Mouse (Mus musculus): ENCODE results near the gene Prom2. TPM values are rescaled to one million over a fixed set of nuclear protein-coding genes. Genes with fewer than 3 reads are reported as not detected.

Prom2 gene
- polyA plus RNA-seq, 1 experiment from 2014 or later: 0.04 TPM

GRCm38 (mm10) chr2:127503751-127504549, 37.3 kb downstream of the Prom2 start:
- no peaks in the 10 kb centered on the region for H3K36me3 ChIP-seq (replicated peaks; ENCODE audit: control insufficient read depth, insufficient read depth)
- H3K9me3 ChIP-seq (ENCODE audit: control insufficient read depth, low read length): no peaks in the 10 kb centered on the region
- DNase-seq (ENCODE audit: low spot score): no peak
- 0 out of 2 replicates have a peak, but pooled peaks cover 5% of the 10 kb centered on the region for H3K4me1 ChIP-seq (replicated peaks; ENCODE audit: control insufficient read depth, insufficient read depth, low read length)
- H3K9ac ChIP-seq: no peak overlapping the region
- 33% methylated on average over 8 of the region's 8 CpGs for WGBS
- no peak overlapping the region for H3K4me3 ChIP-seq (replicated peaks; ENCODE audit: low read length)
- H3K27ac ChIP-seq: no peak overlapping the region
- H3K4me2 ChIP-seq (replicated peaks): no peak overlapping the region
- H3K27me3 ChIP-seq (ENCODE audit: control insufficient read depth, insufficient read depth, low read length): no peaks in the 10 kb centered on the region
- peak; percentile 61 for ATAC-seq (ENCODE audit: low FRiP score)

DNA sequence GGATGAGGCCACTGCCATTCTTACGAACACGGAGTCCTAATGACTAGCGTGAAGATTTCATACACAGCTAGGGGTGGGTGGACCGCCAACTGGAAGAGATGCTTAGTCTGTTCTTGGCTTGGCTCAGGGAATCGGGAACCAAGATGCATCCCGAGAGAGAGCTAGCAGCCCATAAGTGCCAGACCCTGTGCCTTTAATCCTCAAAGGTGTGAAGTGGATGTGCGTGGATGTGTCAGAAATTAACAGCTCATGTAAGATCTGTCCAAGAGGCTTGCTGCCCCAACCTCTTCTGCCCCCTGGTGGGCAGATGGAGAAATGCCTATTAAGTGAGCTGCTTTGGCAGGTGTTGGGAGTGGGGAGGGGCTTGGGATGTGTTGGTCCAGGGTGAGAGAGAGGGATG, 40.2 kb downstream of the Prom2 start:
- no peak for ATAC-seq (ENCODE audit: low FRiP score)

DNA sequence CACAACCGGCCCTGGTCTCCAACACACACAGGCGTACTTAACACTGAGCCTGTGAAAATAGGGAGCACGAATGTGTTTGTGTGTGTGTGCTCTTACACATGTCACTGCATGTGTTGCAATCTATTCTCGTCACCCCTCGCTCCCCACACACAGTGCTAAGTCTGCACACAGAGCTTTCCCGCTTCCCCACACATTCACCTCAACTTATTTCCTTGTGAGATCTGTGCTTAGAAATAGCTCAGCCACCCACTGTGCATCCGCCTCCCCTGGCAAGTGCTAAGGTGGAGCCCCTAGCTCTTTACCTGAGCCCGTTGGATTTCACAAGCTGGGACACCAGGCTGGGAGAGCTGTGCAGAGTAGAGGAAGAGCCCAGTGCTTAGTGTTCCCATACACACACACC, 42.5 kb downstream of the Prom2 start:
- H3K27me3 ChIP-seq (ENCODE audit: control insufficient read depth, insufficient read depth, low read length): no peaks in the 10 kb centered on the region
- 79% methylated on average over 8 of the region's 8 CpGs for WGBS
- no peak for DNase-seq (ENCODE audit: low spot score)
- no peak overlapping the region for H3K27ac ChIP-seq
- H3K9ac ChIP-seq: no peak overlapping the region
- no peak for ATAC-seq (ENCODE audit: low FRiP score)
- no peak overlapping the region for H3K4me3 ChIP-seq (replicated peaks; ENCODE audit: low read length)
- no peaks in the 10 kb centered on the region for H3K36me3 ChIP-seq (replicated peaks; ENCODE audit: control insufficient read depth, insufficient read depth)
- H3K4me1 ChIP-seq (replicated peaks; ENCODE audit: control insufficient read depth, insufficient read depth, low read length): no peaks in the 10 kb centered on the region
- H3K9me3 ChIP-seq (ENCODE audit: control insufficient read depth, low read length): no peaks in the 10 kb centered on the region
- no peak overlapping the region for H3K4me2 ChIP-seq (replicated peaks)

More for the DNA sequence above, 40.2 kb downstream of the Prom2 start:
- no peak overlapping the region for H3K9ac ChIP-seq
- H3K4me1 ChIP-seq (replicated peaks; ENCODE audit: control insufficient read depth, insufficient read depth, low read length): no peaks in the 10 kb centered on the region
- H3K4me2 ChIP-seq (replicated peaks): no peak overlapping the region
- no peaks in the 10 kb centered on the region for H3K36me3 ChIP-seq (replicated peaks; ENCODE audit: control insufficient read depth, insufficient read depth)
- no peak overlapping the region for H3K4me3 ChIP-seq (replicated peaks; ENCODE audit: low read length)
- no peaks in the 10 kb centered on the region for H3K9me3 ChIP-seq (ENCODE audit: control insufficient read depth, low read length)
- H3K27ac ChIP-seq: no peak overlapping the region
- 64% methylated on average over 7 of the region's 7 CpGs for WGBS
- no peak for DNase-seq (ENCODE audit: low spot score)
- no peaks in the 10 kb centered on the region for H3K27me3 ChIP-seq (ENCODE audit: control insufficient read depth, insufficient read depth, low read length)

DNA sequence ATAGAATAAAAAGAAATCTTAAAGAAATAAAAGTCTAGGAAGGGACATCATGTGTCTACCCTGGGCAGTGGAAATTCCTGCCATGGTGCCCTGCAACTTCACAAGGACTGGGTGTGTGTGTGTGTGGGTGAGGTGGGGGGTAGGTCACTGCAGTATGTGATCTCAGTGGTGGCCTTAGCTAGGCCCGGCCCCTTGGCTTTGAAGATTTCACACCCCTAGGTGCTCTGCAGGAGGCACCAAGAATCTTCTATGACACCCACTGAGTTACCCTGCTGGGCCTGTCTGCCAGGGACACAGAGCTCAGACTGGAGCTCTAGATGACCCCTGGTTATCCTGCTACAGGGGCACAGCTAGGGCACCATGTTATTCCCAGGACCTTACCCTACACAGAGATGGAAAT, 44.9 kb downstream of the Prom2 start:
- no peak for ATAC-seq (ENCODE audit: low FRiP score)
- Histone ChIP-seq H3K27ac (no peak overlapping the region), H3K36me3 (replicated peaks; ENCODE audit: control insufficient read depth, insufficient read depth) (no peaks in the 10 kb centered on the region), H3K4me2 (replicated peaks) (no peak overlapping the region), H3K27me3 (ENCODE audit: control insufficient read depth, insufficient read depth, low read length) (no peaks in the 10 kb centered on the region), H3K4me1 (replicated peaks; ENCODE audit: control insufficient read depth, insufficient read depth, low read length) (no peaks in the 10 kb centered on the region), H3K4me3 (replicated peaks; ENCODE audit: low read length) (no peak overlapping the region), H3K9ac (no peak overlapping the region), H3K9me3 (ENCODE audit: control insufficient read depth, low read length) (no peaks in the 10 kb centered on the region)
- WGBS: 38% methylated on average over 1 of the region's 1 CpGs
- no peak for DNase-seq (ENCODE audit: low spot score)

GRCm38 (mm10) chr2:127484476-127485170, 56.6 kb downstream of the Prom2 start:
- 8% methylated on average over 19 of the region's 19 CpGs for WGBS
- ATAC-seq (ENCODE audit: low FRiP score): peak; percentile 67
- Histone ChIP-seq H3K9me3 (ENCODE audit: control insufficient read depth, low read length) (no peaks in the 10 kb centered on the region), H3K27ac (no peak overlapping the region), H3K4me1 (replicated peaks; ENCODE audit: control insufficient read depth, insufficient read depth, low read length) (peaks cover 20% of the 10 kb centered on the region; the same call in 1 of the 2 replicates), H3K4me3 (replicated peaks; ENCODE audit: low read length) (peak overlapping the region; percentile 11), H3K4me2 (replicated peaks) (peak overlapping the region; percentile 45), H3K27me3 (ENCODE audit: control insufficient read depth, insufficient read depth, low read length) (peaks cover 67% of the 10 kb centered on the region), H3K9ac (no peak overlapping the region), H3K36me3 (replicated peaks; ENCODE audit: control insufficient read depth, insufficient read depth) (no peaks in the 10 kb centered on the region)
- peak; percentile 68 for DNase-seq (ENCODE audit: low spot score)

DNA sequence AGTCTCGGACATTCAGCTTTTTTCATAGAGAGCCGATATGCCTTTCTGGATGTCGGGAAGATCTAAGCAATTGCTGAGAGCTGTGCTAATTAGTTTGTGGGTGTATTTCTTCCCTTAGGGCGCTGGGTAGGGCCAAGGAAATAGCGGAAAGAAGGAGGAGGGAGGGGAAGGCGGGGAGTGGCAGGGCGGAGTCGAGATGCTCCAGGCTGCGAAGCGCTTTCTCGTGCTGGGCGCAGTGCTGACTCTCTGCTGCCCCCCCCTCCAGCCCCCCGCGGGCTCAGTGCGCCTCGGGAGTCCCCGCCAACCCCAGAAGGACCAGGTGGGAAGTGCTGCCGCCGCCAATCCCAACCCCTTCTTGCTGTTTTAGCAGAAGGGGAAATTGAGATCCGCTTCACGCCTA, 58.3 kb downstream of the Prom2 start:
- H3K27me3 ChIP-seq (ENCODE audit: control insufficient read depth, insufficient read depth, low read length): peaks cover 71% of the 10 kb centered on the region
- no peak overlapping the region for H3K9ac ChIP-seq
- H3K36me3 ChIP-seq (replicated peaks; ENCODE audit: control insufficient read depth, insufficient read depth): no peaks in the 10 kb centered on the region
- no peak for ATAC-seq (ENCODE audit: low FRiP score)
- no peak overlapping the region for H3K27ac ChIP-seq
- 2% methylated on average over 21 of the region's 21 CpGs for WGBS
- peak overlapping the region; percentile 61 for H3K4me2 ChIP-seq (replicated peaks)
- no peaks in the 10 kb centered on the region for H3K9me3 ChIP-seq (ENCODE audit: control insufficient read depth, low read length)
- H3K4me1 ChIP-seq (replicated peaks; ENCODE audit: control insufficient read depth, insufficient read depth, low read length): peaks cover 20% of the 10 kb centered on the region; the same call in 1 of the 2 replicates
- DNase-seq (ENCODE audit: low spot score): no peak
- H3K4me3 ChIP-seq (replicated peaks; ENCODE audit: low read length): peak overlapping the region; percentile 33; the same call in 1 of the 2 replicates

GRCm38 (mm10) chr2:127482533-127482911, 58.7 kb downstream of the Prom2 start:
- Histone ChIP-seq H3K4me2 (replicated peaks) (peak overlapping the region; percentile 61), H3K4me1 (replicated peaks; ENCODE audit: control insufficient read depth, insufficient read depth, low read length) (peaks cover 20% of the 10 kb centered on the region; the same call in 1 of the 2 replicates), H3K36me3 (replicated peaks; ENCODE audit: control insufficient read depth, insufficient read depth) (no peaks in the 10 kb centered on the region), H3K9ac (no peak overlapping the region), H3K4me3 (replicated peaks; ENCODE audit: low read length) (peak overlapping the region; percentile 33), H3K27ac (no peak overlapping the region), H3K27me3 (ENCODE audit: control insufficient read depth, insufficient read depth, low read length) (peaks cover 71% of the 10 kb centered on the region), H3K9me3 (ENCODE audit: control insufficient read depth, low read length) (no peaks in the 10 kb centered on the region)
- 0% methylated on average over 21 of the region's 21 CpGs for WGBS
- no peak for DNase-seq (ENCODE audit: low spot score)
- peak; percentile 43 for ATAC-seq (ENCODE audit: low FRiP score)

DNA sequence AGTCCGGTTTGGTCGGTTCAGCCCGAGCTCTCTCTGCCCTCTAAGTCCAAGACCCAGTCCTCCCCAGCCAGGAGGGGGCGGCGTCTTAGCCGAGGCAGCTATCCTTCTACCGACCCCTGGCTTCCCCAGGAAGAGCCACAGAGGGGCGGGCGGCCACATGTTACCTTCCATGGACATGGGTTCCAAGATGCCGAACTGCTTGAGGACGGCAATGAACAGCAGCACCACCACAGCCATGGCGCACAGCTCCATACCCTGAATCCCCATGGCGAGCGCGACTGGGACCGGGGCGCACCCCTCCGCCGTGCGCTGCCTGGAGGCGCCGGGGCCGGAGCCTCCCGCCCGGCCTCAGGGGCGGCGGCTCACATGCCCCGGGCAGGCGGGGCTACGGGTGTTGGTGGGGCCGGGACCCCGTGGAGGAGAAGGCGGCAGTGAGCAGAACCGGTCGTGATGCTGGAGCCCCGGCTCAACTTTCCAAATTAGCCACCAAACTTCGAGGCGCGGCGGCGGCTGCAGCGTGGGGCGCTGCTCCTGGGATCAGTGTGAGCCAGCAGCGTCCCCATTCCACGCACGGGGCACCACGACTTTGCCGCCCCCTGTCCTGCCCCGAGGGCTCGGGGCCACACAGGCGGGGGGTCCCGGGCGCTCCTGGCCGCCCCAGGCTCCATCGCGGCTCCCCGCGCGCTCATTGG, 59.3 kb downstream of the Prom2 start:
- Histone ChIP-seq H3K4me2 (replicated peaks) (peak overlapping the region; percentile 61), H3K9ac (no peak overlapping the region), H3K27me3 (ENCODE audit: control insufficient read depth, insufficient read depth, low read length) (peaks cover 71% of the 10 kb centered on the region), H3K4me1 (replicated peaks; ENCODE audit: control insufficient read depth, insufficient read depth, low read length) (peaks cover 20% of the 10 kb centered on the region; the same call in 1 of the 2 replicates), H3K27ac (no peak overlapping the region), H3K36me3 (replicated peaks; ENCODE audit: control insufficient read depth, insufficient read depth) (no peaks in the 10 kb centered on the region), H3K4me3 (replicated peaks; ENCODE audit: low read length) (peak overlapping the region; percentile 33), H3K9me3 (ENCODE audit: control insufficient read depth, low read length) (no peaks in the 10 kb centered on the region)
- WGBS: 1% methylated on average over 45 of the region's 59 CpGs
- peak; percentile 17; the same call in 1 of the 2 replicates for ATAC-seq (ENCODE audit: low FRiP score)
- DNase-seq (ENCODE audit: low spot score): no peak

- Histone ChIP-seq H3K9me3 (ENCODE audit: control insufficient read depth, low read length) (no peaks in the 10 kb centered on the region), H3K36me3 (replicated peaks; ENCODE audit: control insufficient read depth, insufficient read depth) (no peaks in the 10 kb centered on the region), H3K27me3 (ENCODE audit: control insufficient read depth, insufficient read depth, low read length) (peaks cover 55% of the 10 kb centered on the region), H3K9ac (no peak overlapping the region), H3K4me3 (replicated peaks; ENCODE audit: low read length) (no peak overlapping the region), H3K27ac (no peak overlapping the region), H3K4me1 (replicated peaks; ENCODE audit: control insufficient read depth, insufficient read depth, low read length) (peaks cover 19% of the 10 kb centered on the region; the same call in 1 of the 2 replicates), H3K4me2 (replicated peaks) (no peak overlapping the region)
- WGBS: 70% methylated on average over 10 of the region's 10 CpGs
- no peak for ATAC-seq (ENCODE audit: low FRiP score)
- DNase-seq (ENCODE audit: low spot score): no peak
Observed at GRCm38 (mm10) chr2:127479763-127480162, 61.5 kb downstream of the Prom2 start.
